Mouse (Mus musculus) heart, adult 2 months (tissue): Measurements from ENCODE around the gene Cgas. TPM values are rescaled to one million over a fixed set of nuclear protein-coding genes. Genes with fewer than 3 reads are reported as not detected.
A peak's percentile ranks its signal among the peaks of the same experiment; 100 is the strongest.

ENCODE experiments used
- DNase-seq, 2 experiments: peaks; one replicate each; pipeline ENCODE4 v3.0.0; 2021
- H3K27ac ChIP-seq: fragments of 200-600 bp; 2 replicates; pipeline ENCODE4 v1.8.1; 2022
- H3K27me3 ChIP-seq: fragments of 200-500 bp; 2 replicates; pipeline ENCODE4 v1.6.1; 2012; ENCODE audit warnings: mild to moderate bottlenecking, low read length, inconsistent platforms, mixed read lengths; ENCODE audit not compliant: control insufficient read depth, insufficient read depth
- H3K36me3 ChIP-seq: fragments of 200-500 bp; 2 replicates; pipeline ENCODE4 v1.6.1; 2012; ENCODE audit warnings: low read length, inconsistent platforms; ENCODE audit not compliant: control insufficient read depth, insufficient read depth
- H3K4me1 ChIP-seq: fragments of 200-500 bp; 2 replicates; pipeline ENCODE4 v1.6.1; 2011; ENCODE audit warnings: low read length; ENCODE audit not compliant: control insufficient read depth, insufficient read depth
- H3K4me3 ChIP-seq: fragments of 200-600 bp; 2 replicates; pipeline ENCODE4 v1.8.1; 2022
- H3K79me2 ChIP-seq: fragments of 200-500 bp; replicated peaks from 2 replicates; pipeline ENCODE4 v1.6.1; 2012; ENCODE audit warnings: mild to moderate bottlenecking, inconsistent platforms, low read length, moderate library complexity, mixed read lengths; ENCODE audit not compliant: control insufficient read depth, insufficient read depth
- H3K9ac ChIP-seq: fragments of 200-500 bp; 2 replicates; pipeline ENCODE4 v1.6.1; 2012; ENCODE audit warnings: low read depth, mild to moderate bottlenecking, control low read depth, inconsistent platforms, low read length, mixed read lengths
- CTCF ChIP-seq: fragments of 200-600 bp; IDR thresholded peaks from 2 replicates; pipeline ENCODE4 v1.8.1; 2022; ENCODE audit warnings: antibody characterized with exemption, mild to moderate bottlenecking, moderate library complexity
- EP300 ChIP-seq: fragments of 200-500 bp; IDR thresholded peaks from 2 replicates; pipeline ENCODE4 v1.6.1; 2011; ENCODE audit warnings: low read depth, low read length, control low read depth; ENCODE audit not compliant: insufficient read depth
- POLR2A ChIP-seq: fragments of 200-500 bp; IDR thresholded peaks from 2 replicates; pipeline ENCODE4 v1.6.1; 2011; ENCODE audit warnings: mild to moderate bottlenecking, low read depth, low read length, control low read depth; ENCODE audit not compliant: insufficient read depth
- WGBS: fragments of 180-500 bp; shearing (Covaris S2); methylation state at CpG from one replicate; pipeline ENCODE4 v1.1.7; 2018; 5-methylcytosine and 5-hydroxymethylcytosine counted together
- intact Hi-C: fragments of 180-260 bp; cut with DNase I; formaldehyde crosslinking; loops from one replicate; pipeline ENCODE4 v1.15.1; 2025
- polyA plus RNA-seq: library from polyadenylated mRNA; depleted of rRNA; stranded (reverse); fragments of >200 nt; gene quantifications from 2 replicates; pipeline ENCODE4 v1.2.3, GENCODE M21; 2012
- total RNA-seq, 2 experiments: library from RNA; stranded (reverse); gene quantifications; 2 replicates each; pipeline ENCODE4 v1.2.3; 2021

Cgas gene
- total and polyA plus RNA-seq, 3 experiments = 0.20 to 0.55 (median 0.43) TPM

DNA sequence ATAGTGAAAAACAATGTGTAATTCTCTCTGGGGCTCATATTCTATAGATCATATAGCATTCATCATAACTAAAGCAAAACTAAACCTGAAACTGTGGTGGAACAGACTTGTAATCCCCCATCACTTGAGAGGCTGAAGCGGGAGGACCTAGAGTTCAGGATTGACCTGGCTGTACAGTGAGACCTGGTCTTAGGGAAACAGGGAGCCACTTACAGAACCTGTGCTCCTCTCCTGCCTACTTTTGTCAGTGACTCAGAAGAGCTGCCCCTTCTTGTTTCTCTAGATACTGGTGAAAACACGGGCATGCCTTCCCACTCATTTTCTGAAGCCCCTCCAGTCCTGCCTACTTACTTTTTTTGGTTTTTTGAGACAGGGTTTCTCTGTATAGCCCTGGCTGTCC, 31.2 kb upstream of the Cgas start:
- 74% methylated on average over 2 of the region's 2 CpGs for WGBS
- no peaks in the 10 kb centered on the region for H3K27me3 ChIP-seq
- H3K27ac ChIP-seq = no peak overlapping the region
- intact Hi-C loops = no loop called here
- TF ChIP-seq POLR2A (no peak), EP300 (no peak), CTCF (no peak)
- DNase-seq = no peak
- H3K36me3 ChIP-seq = peaks cover 18% of the 10 kb centered on the region
- no peak overlapping the region for H3K9ac ChIP-seq
- no peaks in the 10 kb centered on the region for H3K79me2 ChIP-seq
- peaks cover 2% of the 10 kb centered on the region for H3K4me1 ChIP-seq
- H3K4me3 ChIP-seq = no peak overlapping the region

DNA sequence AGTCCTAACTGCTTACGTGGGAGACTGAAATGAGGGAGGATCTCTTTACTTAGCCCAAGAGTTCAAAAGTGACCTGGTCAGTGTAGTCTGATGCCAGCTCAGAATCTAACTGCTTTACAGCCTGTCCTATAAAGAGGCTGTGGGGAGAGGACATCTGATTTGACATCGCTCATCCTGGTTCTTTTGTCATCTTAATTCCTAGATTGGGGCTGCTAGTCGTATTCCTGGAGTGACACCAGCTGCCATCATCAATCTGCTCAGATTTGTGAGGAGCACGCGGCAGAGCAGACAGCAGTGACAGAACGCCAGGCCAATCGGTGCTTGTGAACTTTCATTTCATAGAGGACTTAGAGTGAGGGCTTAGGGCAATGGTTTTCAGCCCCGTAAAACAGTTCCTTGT, 30.6 kb upstream of the Cgas start:
- no peaks in the 10 kb centered on the region for H3K4me1 ChIP-seq
- intact Hi-C loops = no loop called here
- WGBS = 88% methylated on average over 8 of the region's 8 CpGs
- no peak overlapping the region for H3K9ac ChIP-seq
- H3K4me3 ChIP-seq = no peak overlapping the region
- peaks cover 14% of the 10 kb centered on the region for H3K36me3 ChIP-seq
- TF ChIP-seq CTCF = no peak
- H3K27me3 ChIP-seq = no peaks in the 10 kb centered on the region
- DNase-seq = no peak
- no peaks in the 10 kb centered on the region for H3K79me2 ChIP-seq
- H3K27ac ChIP-seq = no peak overlapping the region

DNA sequence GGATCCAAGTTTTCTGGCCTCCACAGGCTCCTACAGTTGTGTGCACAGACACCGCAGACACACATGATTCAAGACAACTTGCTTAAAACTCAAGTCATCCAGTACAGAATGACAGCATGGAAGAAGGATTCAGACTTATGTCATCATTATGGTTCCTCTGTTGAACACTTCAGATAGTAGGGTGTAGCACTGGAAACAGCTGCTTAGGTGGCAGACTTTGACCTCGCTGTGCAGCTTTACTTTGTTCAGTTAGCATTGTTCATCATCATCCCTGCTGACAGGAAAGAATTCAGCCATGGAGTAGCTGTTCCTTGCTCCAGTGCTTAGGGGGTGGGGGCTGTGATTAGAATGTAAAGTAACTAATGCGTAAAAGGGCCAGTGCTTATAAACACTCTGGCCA, 22.7 kb upstream of the Cgas start:
- Histone ChIP-seq H3K27ac (no peak overlapping the region), H3K4me3 (no peak overlapping the region), H3K36me3 (no peaks in the 10 kb centered on the region), H3K4me1 (no peaks in the 10 kb centered on the region), H3K9ac (no peak overlapping the region), H3K79me2 (no peaks in the 10 kb centered on the region), H3K27me3 (no peaks in the 10 kb centered on the region)
- no peak for DNase-seq
- TF ChIP-seq EP300 (no peak), CTCF (no peak), POLR2A (no peak)
- WGBS = 91% methylated on average over 3 of the region's 3 CpGs
- intact Hi-C loops = no loop called here

DNA sequence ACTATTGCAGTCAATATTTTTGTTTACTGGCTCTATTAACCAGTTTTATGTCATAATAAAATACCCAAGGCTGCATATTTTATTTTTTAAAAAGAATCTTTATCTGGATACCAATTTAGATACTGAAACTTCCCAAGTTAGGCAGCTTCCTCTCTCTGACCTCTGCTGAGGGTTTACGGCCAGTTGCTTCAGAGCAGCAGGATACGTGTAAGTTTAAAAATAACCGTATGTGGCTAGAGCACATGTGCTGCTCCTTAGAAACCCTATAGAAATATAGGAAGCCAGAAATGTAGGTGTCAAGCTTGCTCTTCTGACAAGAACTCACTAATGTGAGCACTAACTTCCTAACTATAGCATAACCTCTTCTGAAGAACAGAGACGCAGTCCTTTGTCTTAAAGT, 20.3 kb upstream of the Cgas start:
- no peaks in the 10 kb centered on the region for H3K4me1 ChIP-seq
- no peaks in the 10 kb centered on the region for H3K36me3 ChIP-seq
- no peak for DNase-seq
- WGBS = 82% methylated on average over 4 of the region's 4 CpGs
- no peaks in the 10 kb centered on the region for H3K27me3 ChIP-seq
- no peaks in the 10 kb centered on the region for H3K79me2 ChIP-seq
- TF ChIP-seq POLR2A (no peak), EP300 (no peak), CTCF (no peak)
- intact Hi-C loops = no loop called here
- no peak overlapping the region for H3K27ac ChIP-seq
- no peak overlapping the region for H3K9ac ChIP-seq
- H3K4me3 ChIP-seq = no peak overlapping the region

DNA sequence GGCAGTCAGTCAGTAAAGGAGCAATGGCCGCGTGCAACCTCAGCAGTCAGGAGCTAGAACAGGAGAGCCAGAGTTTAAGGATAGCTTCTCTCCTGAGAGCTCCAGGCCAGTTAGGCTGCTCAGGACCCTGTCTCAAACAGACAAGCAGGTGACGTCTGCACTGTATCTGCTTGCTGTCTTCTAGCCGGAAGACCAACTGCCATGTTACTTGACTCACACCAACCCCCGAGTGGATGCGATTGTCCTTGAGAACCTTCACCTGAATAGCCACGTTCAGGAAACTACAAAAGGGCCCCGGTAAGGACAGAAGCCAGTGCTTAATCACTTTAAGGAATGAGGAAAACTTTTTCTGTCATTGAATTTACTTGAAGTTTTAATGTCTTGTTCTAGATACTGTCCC, 14.0 kb upstream of the Cgas start:
- Histone ChIP-seq H3K36me3 (no peaks in the 10 kb centered on the region), H3K27me3 (no peaks in the 10 kb centered on the region), H3K27ac (no peak overlapping the region), H3K4me1 (no peaks in the 10 kb centered on the region), H3K4me3 (no peak overlapping the region), H3K9ac (no peak overlapping the region), H3K79me2 (no peaks in the 10 kb centered on the region)
- no peak for DNase-seq
- WGBS = 89% methylated on average over 8 of the region's 8 CpGs
- TF ChIP-seq POLR2A (no peak), CTCF (no peak), EP300 (no peak)
- intact Hi-C loops = no loop called here

DNA sequence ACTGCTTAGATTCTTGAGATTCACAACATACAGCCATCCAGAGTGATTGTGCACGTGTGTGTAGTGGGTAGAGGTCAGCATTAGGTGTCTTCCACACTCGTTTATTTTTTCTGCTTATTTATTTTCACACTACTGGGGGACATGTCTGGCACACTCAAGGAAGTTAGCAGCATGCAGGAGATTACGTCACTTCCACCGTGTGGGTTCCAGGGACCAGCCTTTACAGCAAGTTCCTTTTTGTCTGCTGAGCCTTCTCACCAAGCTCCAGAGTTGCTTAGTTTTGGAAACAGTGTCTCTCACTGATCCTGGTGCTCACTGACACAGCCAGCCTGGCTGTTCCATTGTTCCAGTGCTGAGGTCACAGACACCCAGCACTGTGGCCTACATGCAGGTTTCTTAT, 8.3 kb upstream of the Cgas start:
- Histone ChIP-seq H3K27me3 (no peaks in the 10 kb centered on the region), H3K36me3 (peaks cover 3% of the 10 kb centered on the region), H3K9ac (no peak overlapping the region), H3K4me3 (no peak overlapping the region), H3K4me1 (peaks cover 3% of the 10 kb centered on the region), H3K79me2 (no peaks in the 10 kb centered on the region), H3K27ac (no peak overlapping the region)
- WGBS = 44% methylated on average over 4 of the region's 4 CpGs
- intact Hi-C loops = no loop called here
- DNase-seq = peak in 1 of 2 experiments; percentile 45
- TF ChIP-seq CTCF = no peak
- no peak for TF ChIP-seq EP300
- no peak for TF ChIP-seq POLR2A

DNA sequence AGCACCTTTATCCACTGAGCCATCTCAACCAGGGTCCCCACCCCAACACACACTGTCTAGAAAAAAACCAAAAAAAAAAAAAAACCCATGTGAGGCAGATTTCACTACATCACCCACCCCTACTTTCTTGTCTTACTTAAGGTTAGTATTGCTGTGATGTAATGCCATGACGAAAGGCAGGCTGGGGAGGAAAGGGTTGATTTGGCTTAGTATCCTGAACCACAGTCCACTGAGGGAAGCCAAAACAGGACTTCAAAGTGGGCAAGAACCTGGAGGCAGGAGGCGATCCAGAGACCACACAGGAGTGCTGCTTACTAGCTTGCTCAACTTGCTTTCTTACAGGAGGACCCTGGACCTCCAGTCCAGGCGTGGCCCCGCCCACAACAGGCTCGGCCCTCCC, 7.4 kb upstream of the Cgas start:
- intact Hi-C loops = no loop called here
- TF ChIP-seq CTCF (no peak), POLR2A (no peak), EP300 (no peak)
- 79% methylated on average over 5 of the region's 5 CpGs for WGBS
- Histone ChIP-seq H3K27ac (no peak overlapping the region), H3K27me3 (no peaks in the 10 kb centered on the region), H3K9ac (no peak overlapping the region), H3K36me3 (peaks cover 3% of the 10 kb centered on the region), H3K4me3 (no peak overlapping the region), H3K4me1 (peaks cover 3% of the 10 kb centered on the region), H3K79me2 (no peaks in the 10 kb centered on the region)
- no peak for DNase-seq
